In genomic region chr11:106614339-106614645, GRCm38 (mm10) we compare ENCODE assay signal across 8 mouse cellular contexts. TPM values are rescaled to one million over a fixed set of nuclear protein-coding genes. Genes with fewer than 3 reads are reported as not detected.
DNase-seq lines count a peak whose midpoint lies in the region; ATAC-seq and TF ChIP-seq lines count a peak whose summit lies in the region.

No protein-coding gene starts in this region.

- H3K27me3 ChIP-seq in lung, embryonic 14.5 days (ENCODE audit: insufficient read depth, low read length) = no peaks in the 10 kb centered on the region
- H3K27me3 ChIP-seq in stomach, postnatal 0 days (ENCODE audit: control insufficient read depth, insufficient read depth, low read length) = no peaks in the 10 kb centered on the region

- TF ChIP-seq CTCF in lung, embryonic 14.5 days (IDR thresholded peaks at IDR 0.05; ENCODE audit: low read depth) = no peak
- TF ChIP-seq CTCF in stomach, postnatal 0 days (IDR thresholded peaks at IDR 0.05; ENCODE audit: low read depth) = no peak

- H3K4me3 ChIP-seq in lung, embryonic 14.5 days (ENCODE audit: low read depth, low read length) = no peak overlapping the region
- H3K4me3 ChIP-seq in stomach, postnatal 0 days (ENCODE audit: low read depth, low read length) = no peak overlapping the region

- no peaks in the 10 kb centered on the region for H3K36me3 ChIP-seq in lung, embryonic 14.5 days (ENCODE audit: insufficient read depth)
- no peaks in the 10 kb centered on the region for H3K36me3 ChIP-seq in stomach, postnatal 0 days (ENCODE audit: control insufficient read depth, insufficient read depth, low read length)

- no peak overlapping the region for H3K9ac ChIP-seq in lung, embryonic 14.5 days
- H3K9ac ChIP-seq in stomach, postnatal 0 days (ENCODE audit: low read length) = no peak overlapping the region

- peak; percentile 52 for DNase-seq in cerebellum, adult 9-11 months
- DNase-seq in cerebellum, postnatal 4 days (ENCODE audit: low spot score in 2 of 2) = no peak
- peak; percentile 33 for DNase-seq in urinary bladder, postnatal 14 days (ENCODE audit: low spot score)
- no peak for DNase-seq in urinary bladder, postnatal 10 days (ENCODE audit: low spot score)
- peak; percentile 57 for DNase-seq in lung, embryonic 14.5 days
- peak; percentile 55 for DNase-seq in stomach, postnatal 0 days (ENCODE audit: low spot score)
- DNase-seq in kidney, postnatal 10 days = no peak

- H3K4me1 ChIP-seq in lung, embryonic 14.5 days (ENCODE audit: insufficient read depth) = peaks cover 6% of the 10 kb centered on the region
- H3K4me1 ChIP-seq in stomach, postnatal 0 days (replicated peaks; ENCODE audit: control insufficient read depth, insufficient read depth) = no peaks in the 10 kb centered on the region

- no peak overlapping the region for H3K27ac ChIP-seq in lung, embryonic 14.5 days (ENCODE audit: low read depth)
- peak overlapping the region; percentile 73 for H3K27ac ChIP-seq in stomach, postnatal 0 days (replicated peaks)

- TF ChIP-seq EP300 in stomach, postnatal 0 days (optimal IDR thresholded peaks at IDR 0.05) = no peak

- 28% methylated on average over 4 of the region's 4 CpGs for WGBS in lung, embryonic 14.5 days
- 24% methylated on average over 4 of the region's 4 CpGs for WGBS in stomach, postnatal 0 days

- ATAC-seq in lung, embryonic 14.5 days (ENCODE audit: insufficient read depth) = no peak
- ATAC-seq in stomach, postnatal 0 days (ENCODE audit: low FRiP score, low TSS enrichment) = peak; percentile 48
- no peak for ATAC-seq in megakaryocyte-erythroid progenitor cell, adult 5-6 weeks (replicated peaks; ENCODE audit: low FRiP score, low TSS enrichment, poor library complexity, severe bottlenecking)

- H3K4me2 ChIP-seq in lung, embryonic 14.5 days = no peak overlapping the region
- no peak overlapping the region for H3K4me2 ChIP-seq in stomach, postnatal 0 days (replicated peaks; ENCODE audit: low read depth)

- H3K9me3 ChIP-seq in lung, embryonic 14.5 days (ENCODE audit: low read depth, low read length) = no peaks in the 10 kb centered on the region
- H3K9me3 ChIP-seq in stomach, postnatal 0 days (ENCODE audit: control insufficient read depth, low read length) = no peaks in the 10 kb centered on the region

RNA-seq across cellular contexts. Expression of gene Tex2, which starts 1.1 kb away (rescaled TPM):
- polyA plus RNA-seq in lung, embryonic 14.5 days (2014; fragmentation: Nextera tagmentation; extraction: Ambion mirVana) = 10.9 and 11.3 TPM in 2 replicates
- polyA plus RNA-seq in stomach, postnatal 0 days (2015; fragmentation: Nextera tagmentation; extraction: Ambion mirVana) = 11.6 and 12.1 TPM in 2 replicates
- 23.4 and 24.2 TPM in 2 replicates for total RNA-seq in megakaryocyte-erythroid progenitor cell, adult 5-6 weeks (2014; fragmentation: Nextera tagmentation)
- total RNA-seq in megakaryocyte-erythroid progenitor cell, adult 5-6 weeks (2017) = 22.4 and 32.8 TPM in 2 replicates

Comparison
In these comparisons a context has a peak if more than half of its experiments do, and no peak if none do; other contexts are left out.
1. DNase-seq: peak in cerebellum, adult 9-11 months (single experiment), urinary bladder, postnatal 14 days (single experiment), lung, embryonic 14.5 days (single experiment) and stomach, postnatal 0 days (single experiment); none in cerebellum, postnatal 4 days (0 of 2), urinary bladder, postnatal 10 days (single experiment) and kidney, postnatal 10 days (single experiment).